Mouse (Mus musculus) liver, embryonic 16.5 days (tissue): ENCODE measurements around the gene Gata3. TPM values are rescaled to one million over a fixed set of nuclear protein-coding genes. Genes with fewer than 3 reads are reported as not detected.

Source experiments
- ATAC-seq: fragments of 200-750 bp; cut with Nextera tagmentation; 2 replicates; pipeline ENCODE4 v1.8.0; 2017; ENCODE audit warnings: low read depth, mild to moderate bottlenecking, moderate number of reproducible peaks, moderate library complexity
- H3K27ac ChIP-seq: fragments of 300-500 bp; sonication (generic); 2 replicates; pipeline ENCODE4 v1.5.1; 2014; ENCODE audit warnings: mild to moderate bottlenecking, low read length
- H3K27me3 ChIP-seq: fragments of 300-500 bp; sonication (generic); 2 replicates; pipeline ENCODE4 v1.6.1; 2014; ENCODE audit warnings: low read depth, low read length, mixed read lengths; ENCODE audit not compliant: control insufficient read depth, insufficient read depth
- H3K36me3 ChIP-seq: fragments of 300-500 bp; sonication (generic); 2 replicates; pipeline ENCODE4 v1.6.1; 2014; ENCODE audit warnings: mild to moderate bottlenecking; ENCODE audit not compliant: control insufficient read depth, insufficient read depth
- H3K4me1 ChIP-seq: fragments of 300-500 bp; sonication (generic); 2 replicates; pipeline ENCODE4 v1.6.1; 2014; ENCODE audit warnings: low read depth, low read length, mixed read lengths; ENCODE audit not compliant: control insufficient read depth
- H3K4me2 ChIP-seq: fragments of 300-500 bp; sonication (generic); 2 replicates; pipeline ENCODE4 v1.6.1; 2014; ENCODE audit warnings: low read depth, low read length, mixed read lengths
- H3K4me3 ChIP-seq: fragments of 300-500 bp; sonication (generic); 2 replicates; pipeline ENCODE4 v1.5.1; 2014; ENCODE audit warnings: low read depth, mild to moderate bottlenecking, low read length
- H3K9ac ChIP-seq: fragments of 300-500 bp; sonication (generic); 2 replicates; pipeline ENCODE4 v1.6.1; 2014; ENCODE audit warnings: low read depth, low read length
- H3K9me3 ChIP-seq: fragments of 300-500 bp; sonication (generic); replicated peaks from 2 replicates; pipeline ENCODE4 v1.6.1; 2016; ENCODE audit warnings: low read length; ENCODE audit not compliant: control insufficient read depth
- WGBS: fragments of 180-500 bp; shearing (Covaris S2); extraction: QIAGEN DNeasy Blood & Tissue Kit; methylation state at CpG from one replicate; pipeline ENCODE4 v1.1.7; 2014; ENCODE audit not compliant: insufficient replicate concordance; 5-methylcytosine and 5-hydroxymethylcytosine counted together
- polyA plus RNA-seq: library from polyadenylated mRNA; unstranded; fragments of >200 nt; fragmentation: Nextera tagmentation; extraction: Ambion mirVana; gene quantifications from 2 replicates; pipeline ENCODE4 v1.2.1, GENCODE M21; 2015

The Gata3 gene
- polyA plus RNA-seq, 1 experiment from 2014 or later = 1.1 TPM

- under 1% methylated on average over 30 of the region's 30 CpGs for WGBS
- Histone ChIP-seq H3K27me3 (peaks cover 90% of the 10 kb centered on the region), H3K9me3 (no peaks in the 10 kb centered on the region), H3K4me1 (no peaks in the 10 kb centered on the region; the same call in 1 of the 2 replicates), H3K36me3 (no peaks in the 10 kb centered on the region), H3K9ac (no peak within 1 kb of the TSS), H3K4me3 (peak within 1 kb of the TSS; percentile 40), H3K27ac (no peak within 1 kb of the TSS), H3K4me2 (peak within 1 kb of the TSS; percentile 56)
- ATAC-seq = peak; percentile 73
Measured at GRCm38 (mm10) chr2:9888913-9889650, 752 bp downstream of the Gata3 start, which contains the start of gene 9230102O04Rik. 9230102O04Rik (minus strand) TSS chr2:9889540.

GRCm38 (mm10) chr2:9887636-9888035, 2.2 kb downstream of the Gata3 start:
- H3K36me3 ChIP-seq = no peaks in the 10 kb centered on the region
- no peak for ATAC-seq
- no peak overlapping the region for H3K4me2 ChIP-seq
- H3K9me3 ChIP-seq = no peaks in the 10 kb centered on the region
- 3% methylated on average over 7 of the region's 7 CpGs for WGBS
- H3K4me3 ChIP-seq = no peak overlapping the region
- H3K4me1 ChIP-seq = no peaks in the 10 kb centered on the region; the same call in 1 of the 2 replicates
- H3K27me3 ChIP-seq = peaks cover 90% of the 10 kb centered on the region
- H3K27ac ChIP-seq = no peak overlapping the region
- no peak overlapping the region for H3K9ac ChIP-seq

- Histone ChIP-seq H3K27ac (no peak overlapping the region), H3K36me3 (no peaks in the 10 kb centered on the region), H3K27me3 (peaks cover 90% of the 10 kb centered on the region), H3K9me3 (no peaks in the 10 kb centered on the region), H3K4me3 (no peak overlapping the region), H3K4me1 (no peaks in the 10 kb centered on the region; the same call in none of the 2 replicates), H3K9ac (no peak overlapping the region), H3K4me2 (no peak overlapping the region)
- 10% methylated on average over 7 of the region's 7 CpGs for WGBS
- no peak for ATAC-seq
Measured at GRCm38 (mm10) chr2:9886921-9887610, 2.8 kb downstream of the Gata3 start.

- no peak overlapping the region for H3K4me2 ChIP-seq
- peaks cover 95% of the 10 kb centered on the region for H3K27me3 ChIP-seq
- H3K27ac ChIP-seq = no peak overlapping the region
- no peak overlapping the region for H3K9ac ChIP-seq
- no peaks in the 10 kb centered on the region; the same call in none of the 2 replicates for H3K4me1 ChIP-seq
- H3K36me3 ChIP-seq = no peaks in the 10 kb centered on the region
- no peaks in the 10 kb centered on the region for H3K9me3 ChIP-seq
- ATAC-seq = no peak
- WGBS = 51% methylated on average over 3 of the region's 3 CpGs
- H3K4me3 ChIP-seq = no peak overlapping the region
Measured at GRCm38 (mm10) chr2:9886031-9886430, 3.8 kb downstream of the Gata3 start.

GRCm38 (mm10) chr2:9885217-9885770, 4.5 kb downstream of the Gata3 start:
- Histone ChIP-seq H3K27me3 (peaks cover 96% of the 10 kb centered on the region), H3K36me3 (no peaks in the 10 kb centered on the region), H3K4me1 (no peaks in the 10 kb centered on the region; the same call in none of the 2 replicates), H3K4me3 (no peak overlapping the region), H3K27ac (no peak overlapping the region), H3K9ac (no peak overlapping the region), H3K9me3 (no peaks in the 10 kb centered on the region), H3K4me2 (no peak overlapping the region)
- WGBS = 16% methylated on average over 14 of the region's 14 CpGs
- ATAC-seq = no peak

- no peaks in the 10 kb centered on the region for H3K9me3 ChIP-seq
- 14% methylated on average over 15 of the region's 15 CpGs for whole genome bisulfite sequencing
- no peaks in the 10 kb centered on the region for H3K36me3 ChIP-seq
- H3K4me1 ChIP-seq = no peaks in the 10 kb centered on the region; the same call in none of the 2 replicates
- no peak overlapping the region for H3K9ac ChIP-seq
- no peak for ATAC-seq
- peaks cover 96% of the 10 kb centered on the region for H3K27me3 ChIP-seq
- no peak overlapping the region; the same call in 1 of the 2 replicates for H3K4me3 ChIP-seq
- 0 out of 2 replicates have a peak overlapping the region, but pooled peaks have one; percentile 34 for H3K4me2 ChIP-seq
- H3K27ac ChIP-seq = no peak overlapping the region
Measured at GRCm38 (mm10) chr2:9884533-9885216, 5.2 kb downstream of the Gata3 start.

GRCm38 (mm10) chr2:9883803-9884532, 5.9 kb downstream of the Gata3 start:
- 3% methylated on average over 27 of the region's 27 CpGs for WGBS
- Histone ChIP-seq H3K9me3 (no peaks in the 10 kb centered on the region), H3K9ac (no peak overlapping the region), H3K36me3 (no peaks in the 10 kb centered on the region), H3K27me3 (peaks cover 96% of the 10 kb centered on the region), H3K4me2 (peak overlapping the region; percentile 34), H3K4me1 (no peaks in the 10 kb centered on the region; the same call in none of the 2 replicates), H3K27ac (no peak overlapping the region), H3K4me3 (peak overlapping the region; percentile 17; the same call in 1 of the 2 replicates)
- ATAC-seq = no peak
